Mouse (Mus musculus): ENCODE results near the gene Arhgef39. TPM values are rescaled to one million over a fixed set of nuclear protein-coding genes. Genes with fewer than 3 reads are reported as not detected.
A peak's percentile ranks its signal among the peaks of the same experiment; 100 is the strongest.

The Arhgef39 gene
- polyA plus RNA-seq (2015; fragmentation: Nextera tagmentation; extraction: Ambion mirVana): 2.4 and 3.5 TPM in 2 replicates

DNA sequence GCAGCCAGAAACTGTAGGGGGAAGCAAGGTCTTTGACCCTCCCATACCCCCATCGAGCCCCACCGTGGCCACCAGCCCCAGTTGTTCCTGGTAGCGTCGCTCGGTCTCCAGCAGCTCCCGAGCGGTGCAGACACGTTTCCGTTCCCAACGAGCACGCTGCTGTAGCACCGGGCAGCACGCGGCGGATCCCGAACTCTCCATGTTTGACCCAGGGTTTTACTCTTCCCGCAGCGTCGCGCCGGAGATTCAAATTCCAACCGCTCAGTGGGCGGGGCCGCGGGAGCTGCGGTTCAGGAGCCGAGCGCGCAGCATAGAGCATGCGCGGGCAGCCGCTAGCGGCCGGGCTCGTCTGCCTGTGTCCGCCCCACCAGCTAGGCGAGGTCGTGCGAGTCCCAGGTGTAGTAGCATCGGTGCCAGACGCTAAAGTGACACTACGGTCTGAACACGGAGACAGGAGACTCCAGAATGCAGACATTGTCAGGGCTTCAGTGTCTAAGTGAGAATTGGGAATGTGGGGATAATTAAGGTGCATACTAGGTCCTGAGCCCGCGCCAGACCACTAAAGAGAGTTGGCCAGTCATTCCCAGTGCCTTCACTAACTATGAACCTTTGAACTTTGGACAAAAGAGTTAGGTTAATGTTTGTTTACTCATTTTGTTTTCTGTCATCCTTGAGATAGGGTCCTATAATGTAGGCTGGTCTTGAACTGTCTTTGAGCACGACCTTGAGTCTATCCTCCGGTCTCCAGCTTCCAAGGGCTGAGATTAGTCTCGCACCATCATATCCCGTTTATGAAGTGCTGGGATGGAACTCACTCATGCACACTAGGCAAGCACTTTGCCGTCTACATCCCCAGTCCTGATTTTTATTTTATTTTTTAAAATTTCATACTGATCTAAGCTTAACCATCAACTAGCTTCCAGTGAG is at the start of gene Arhgef39:
Gene Arhgef39 (minus strand): TSS at position 289 of the 927 bp plus-strand sequence.
- no peak within 1 kb of the TSS for H3K27ac ChIP-seq (ENCODE audit: low read length)
- H3K4me1 ChIP-seq (ENCODE audit: insufficient read depth, low read depth, low read length): peaks cover 5% of the 10 kb centered on the region; the same call in 1 of the 2 replicates
- H3K27me3 ChIP-seq (replicated peaks; ENCODE audit: insufficient read depth, low read length): no peaks in the 10 kb centered on the region
- H3K9me3 ChIP-seq (ENCODE audit: low read length): no peaks in the 10 kb centered on the region
- H3K4me3 ChIP-seq (ENCODE audit: low read depth, low read length): peak within 1 kb of the TSS; percentile 49
- H3K36me3 ChIP-seq (ENCODE audit: insufficient read depth, low read length): no peaks in the 10 kb centered on the region
- TF ChIP-seq EP300 (IDR thresholded peaks at IDR 0.05): no peak
- TF ChIP-seq CTCF (IDR thresholded peaks at IDR 0.05): 0 out of 2 replicates have a peak, but pooled peaks have one; percentile 10
- ATAC-seq (peak; percentile 90), DNase-seq (ENCODE audit: low spot score) (peak; percentile 93)
- 7% methylated on average over 50 of the region's 50 CpGs for WGBS
- H3K9ac ChIP-seq (replicated peaks; ENCODE audit: low read depth): no peak within 1 kb of the TSS; the same call in 1 of the 2 replicates
- peak within 1 kb of the TSS; percentile 83 for H3K4me2 ChIP-seq (replicated peaks; ENCODE audit: low read depth, low read length)

DNA sequence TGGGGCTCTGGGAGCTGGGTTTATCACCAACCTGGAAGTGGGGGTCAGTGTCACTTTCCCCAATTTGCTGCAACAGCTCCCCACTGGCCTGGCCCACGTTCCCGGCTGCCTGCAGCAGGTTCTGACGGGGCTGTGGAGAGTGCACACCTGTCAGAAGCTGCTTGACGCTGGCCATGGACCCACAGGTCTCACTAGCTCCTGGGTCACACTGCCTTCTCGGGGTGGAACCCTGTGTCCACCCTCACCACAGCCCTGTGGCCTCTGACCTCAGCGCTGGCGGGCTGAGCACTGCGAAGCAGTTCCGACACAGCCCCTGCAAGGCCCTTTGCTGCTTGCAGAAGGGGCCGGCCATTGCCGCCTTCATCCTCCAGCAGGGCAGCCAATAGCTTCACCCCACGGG is 49.6 kb upstream of the Arhgef39 start:
- no peak overlapping the region for H3K4me2 ChIP-seq (replicated peaks; ENCODE audit: low read depth, low read length)
- H3K36me3 ChIP-seq (ENCODE audit: insufficient read depth, low read length): peaks cover 84% of the 10 kb centered on the region
- H3K27me3 ChIP-seq (replicated peaks; ENCODE audit: insufficient read depth, low read length): no peaks in the 10 kb centered on the region
- no peaks in the 10 kb centered on the region for H3K4me1 ChIP-seq (ENCODE audit: insufficient read depth, low read depth, low read length)
- TF ChIP-seq EP300 (IDR thresholded peaks at IDR 0.05): no peak
- TF ChIP-seq CTCF (IDR thresholded peaks at IDR 0.05): no peak
- no peak for ATAC-seq
- no peak overlapping the region for H3K9ac ChIP-seq (replicated peaks; ENCODE audit: low read depth)
- H3K4me3 ChIP-seq (ENCODE audit: low read depth, low read length): no peak overlapping the region
- DNase-seq (ENCODE audit: low spot score): no peak
- H3K9me3 ChIP-seq (ENCODE audit: low read length): no peaks in the 10 kb centered on the region
- H3K27ac ChIP-seq (ENCODE audit: low read length): no peak overlapping the region
- 93% methylated on average over 12 of the region's 12 CpGs for WGBS

DNA sequence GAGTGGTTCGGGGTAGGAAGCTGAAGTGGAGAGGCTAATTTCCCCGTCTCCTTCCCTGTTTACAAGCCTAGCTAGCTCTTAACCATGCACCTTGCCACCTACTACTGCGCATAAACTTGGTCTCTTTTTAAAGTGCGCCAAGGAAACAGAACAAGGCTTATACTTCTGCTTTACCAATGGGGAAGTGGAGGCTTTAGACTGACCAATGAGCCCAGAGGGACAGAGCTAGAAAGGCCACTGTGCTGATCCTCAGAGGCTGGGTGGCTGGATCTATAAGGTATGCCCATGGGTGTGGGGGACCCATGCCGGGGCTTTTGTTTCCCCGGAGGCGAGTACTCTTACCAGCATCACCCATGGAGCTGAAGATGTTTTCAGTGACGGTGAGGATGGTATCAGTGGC is 47.7 kb upstream of the Arhgef39 start:
- TF ChIP-seq CTCF (IDR thresholded peaks at IDR 0.05): no peak
- TF ChIP-seq EP300 (IDR thresholded peaks at IDR 0.05): no peak
- Histone ChIP-seq H3K36me3 (ENCODE audit: insufficient read depth, low read length) (peaks cover 83% of the 10 kb centered on the region), H3K9ac (replicated peaks; ENCODE audit: low read depth) (no peak overlapping the region), H3K4me1 (ENCODE audit: insufficient read depth, low read depth, low read length) (no peaks in the 10 kb centered on the region), H3K4me2 (replicated peaks; ENCODE audit: low read depth, low read length) (no peak overlapping the region), H3K9me3 (ENCODE audit: low read length) (no peaks in the 10 kb centered on the region), H3K4me3 (ENCODE audit: low read depth, low read length) (no peak overlapping the region), H3K27me3 (replicated peaks; ENCODE audit: insufficient read depth, low read length) (no peaks in the 10 kb centered on the region), H3K27ac (ENCODE audit: low read length) (no peak overlapping the region)
- DNase-seq (ENCODE audit: low spot score): no peak
- WGBS: 90% methylated on average over 8 of the region's 8 CpGs
- no peak for ATAC-seq

DNA sequence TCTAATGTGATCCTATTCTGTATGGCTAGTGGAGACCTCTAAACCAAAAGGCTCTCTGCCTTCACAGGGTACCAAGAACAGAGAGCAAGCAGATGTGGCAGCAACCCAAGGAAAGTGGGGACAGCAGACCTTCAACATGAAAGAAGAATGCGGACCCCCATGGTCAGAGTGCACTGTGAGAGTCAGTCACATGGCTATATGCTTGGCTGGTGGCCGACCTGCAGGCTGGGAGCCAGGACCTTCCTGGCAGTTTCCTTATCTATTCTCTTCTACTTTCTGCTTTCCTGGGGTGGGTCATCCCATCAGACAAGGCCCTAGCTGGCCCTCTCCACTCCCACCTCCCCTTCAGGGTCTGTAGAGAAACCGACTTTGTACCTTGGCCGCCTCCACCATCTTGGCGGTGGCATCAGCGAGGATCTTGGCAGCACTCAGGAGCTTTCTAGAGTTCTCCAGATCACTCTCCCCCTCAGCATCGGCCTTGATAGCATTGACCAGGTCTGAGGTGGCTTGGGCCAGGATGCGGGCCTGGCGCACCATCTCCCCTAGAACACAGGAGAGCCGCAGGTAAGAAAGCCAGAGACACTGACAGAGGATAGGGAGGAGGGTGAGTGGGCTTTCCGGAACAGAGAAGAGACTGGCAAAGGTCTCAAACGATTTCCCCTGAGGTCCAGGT is 47.0 kb upstream of the Arhgef39 start:
- ATAC-seq: no peak
- TF ChIP-seq EP300 (IDR thresholded peaks at IDR 0.05): no peak
- TF ChIP-seq CTCF (IDR thresholded peaks at IDR 0.05): no peak
- Histone ChIP-seq H3K9ac (replicated peaks; ENCODE audit: low read depth) (no peak overlapping the region), H3K4me2 (replicated peaks; ENCODE audit: low read depth, low read length) (no peak overlapping the region), H3K27me3 (replicated peaks; ENCODE audit: insufficient read depth, low read length) (no peaks in the 10 kb centered on the region), H3K4me3 (ENCODE audit: low read depth, low read length) (no peak overlapping the region), H3K36me3 (ENCODE audit: insufficient read depth, low read length) (peaks cover 86% of the 10 kb centered on the region), H3K9me3 (ENCODE audit: low read length) (no peaks in the 10 kb centered on the region), H3K4me1 (ENCODE audit: insufficient read depth, low read depth, low read length) (no peaks in the 10 kb centered on the region), H3K27ac (ENCODE audit: low read length) (no peak overlapping the region)
- DNase-seq (ENCODE audit: low spot score): no peak
- WGBS: 89% methylated on average over 12 of the region's 12 CpGs

DNA sequence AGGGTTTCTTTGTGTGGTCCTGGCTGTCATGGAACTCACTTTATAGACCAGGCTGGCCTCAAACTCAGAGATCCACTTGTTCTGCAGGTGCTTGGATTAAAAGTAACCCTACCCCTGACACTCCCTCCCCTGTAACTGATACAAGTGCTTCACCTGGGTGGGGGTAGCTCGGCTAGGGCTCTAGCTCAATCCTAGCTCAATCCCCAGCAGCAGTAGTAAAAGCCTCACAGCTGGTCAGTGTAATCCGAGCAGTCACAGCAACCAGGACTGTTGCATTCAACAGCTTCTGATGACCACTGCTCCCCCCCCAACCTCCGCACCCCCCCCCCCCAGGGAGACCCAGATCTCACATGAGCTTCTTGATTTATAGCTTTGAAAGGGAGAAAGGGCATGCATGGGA is 42.5 kb upstream of the Arhgef39 start:
- TF ChIP-seq CTCF (IDR thresholded peaks at IDR 0.05): no peak
- TF ChIP-seq EP300 (IDR thresholded peaks at IDR 0.05): no peak
- Histone ChIP-seq H3K36me3 (ENCODE audit: insufficient read depth, low read length) (peaks cover 93% of the 10 kb centered on the region), H3K9ac (replicated peaks; ENCODE audit: low read depth) (no peak overlapping the region), H3K4me3 (ENCODE audit: low read depth, low read length) (no peak overlapping the region), H3K4me2 (replicated peaks; ENCODE audit: low read depth, low read length) (no peak overlapping the region), H3K27ac (ENCODE audit: low read length) (no peak overlapping the region), H3K4me1 (ENCODE audit: insufficient read depth, low read depth, low read length) (no peaks in the 10 kb centered on the region), H3K9me3 (ENCODE audit: low read length) (no peaks in the 10 kb centered on the region), H3K27me3 (replicated peaks; ENCODE audit: insufficient read depth, low read length) (no peaks in the 10 kb centered on the region)
- ATAC-seq (no peak), DNase-seq (ENCODE audit: low spot score) (no peak)
- 83% methylated on average over 3 of the region's 3 CpGs for WGBS

DNA sequence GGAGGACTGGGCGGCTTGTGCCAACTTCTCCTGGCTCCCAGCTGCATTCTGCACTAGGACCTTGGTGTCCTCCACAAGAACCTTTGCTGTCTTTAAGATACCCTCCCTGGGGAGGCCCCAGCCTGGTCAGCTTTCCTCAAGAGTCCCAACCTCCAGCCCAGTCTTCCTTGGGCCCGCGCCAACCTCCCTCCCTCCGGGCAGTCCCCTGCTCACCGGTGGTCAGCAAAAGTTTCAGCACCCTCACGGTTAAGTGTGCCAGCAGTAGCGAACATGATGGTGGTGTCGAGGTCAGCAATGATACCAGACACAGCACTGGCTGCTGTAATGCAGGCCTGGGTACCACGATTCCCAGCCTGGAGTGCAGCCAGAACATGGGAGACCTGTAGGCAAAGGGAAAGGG is 36.5 kb upstream of the Arhgef39 start:
- Histone ChIP-seq H3K27ac (ENCODE audit: low read length) (no peak overlapping the region), H3K4me1 (ENCODE audit: insufficient read depth, low read depth, low read length) (no peaks in the 10 kb centered on the region), H3K4me2 (replicated peaks; ENCODE audit: low read depth, low read length) (no peak overlapping the region), H3K9me3 (ENCODE audit: low read length) (no peaks in the 10 kb centered on the region), H3K9ac (replicated peaks; ENCODE audit: low read depth) (no peak overlapping the region), H3K4me3 (ENCODE audit: low read depth, low read length) (no peak overlapping the region), H3K36me3 (ENCODE audit: insufficient read depth, low read length) (peaks cover 82% of the 10 kb centered on the region), H3K27me3 (replicated peaks; ENCODE audit: insufficient read depth, low read length) (no peaks in the 10 kb centered on the region)
- DNase-seq (ENCODE audit: low spot score) (no peak), ATAC-seq (no peak)
- 84% methylated on average over 9 of the region's 9 CpGs for WGBS
- no peak for TF ChIP-seq EP300 (IDR thresholded peaks at IDR 0.05)
- TF ChIP-seq CTCF (IDR thresholded peaks at IDR 0.05): no peak
